Mouse (Mus musculus) ES-Bruce4 (cell line): ENCODE results near the gene Cel. TPM values are rescaled to one million over a fixed set of nuclear protein-coding genes. Genes with fewer than 3 reads are reported as not detected.

Source experiments
- H3K27ac ChIP-seq: 2 replicates; pipeline ENCODE4 v1.5.1; 2012; ENCODE audit warnings: low read length, inconsistent platforms; ENCODE audit not compliant: insufficient read depth
- H3K27me3 ChIP-seq: 2 replicates; pipeline ENCODE4 v1.6.1; 2012; ENCODE audit warnings: mild to moderate bottlenecking, low read length, inconsistent platforms; ENCODE audit not compliant: control insufficient read depth, poor library complexity, insufficient read depth, severe bottlenecking
- H3K36me3 ChIP-seq: 2 replicates; pipeline ENCODE4 v1.6.1; 2012; ENCODE audit warnings: inconsistent platforms, mild to moderate bottlenecking, low read length, moderate library complexity; ENCODE audit not compliant: control insufficient read depth, poor library complexity, insufficient read depth, severe bottlenecking
- H3K4me1 ChIP-seq: one replicate; pipeline ENCODE4 v1.8.1; 2011; ENCODE audit warnings: low read length; ENCODE audit not compliant: control insufficient read depth, insufficient read depth
- H3K4me3 ChIP-seq: 2 replicates; pipeline ENCODE4 v1.5.1; 2011; ENCODE audit warnings: low read depth, mild to moderate bottlenecking, low read length
- H3K9ac ChIP-seq: 2 replicates; pipeline ENCODE4 v1.6.1; 2012; ENCODE audit warnings: low read depth, mild to moderate bottlenecking, inconsistent platforms; ENCODE audit not compliant: poor library complexity, severe bottlenecking
- H3K9me3 ChIP-seq: replicated peaks from 2 replicates; pipeline ENCODE4 v1.6.1; 2012; ENCODE audit warnings: mild to moderate bottlenecking, low read length, inconsistent platforms; ENCODE audit not compliant: control insufficient read depth, poor library complexity, insufficient read depth, severe bottlenecking
- CTCF ChIP-seq: IDR thresholded peaks from one replicate; pipeline ENCODE4 v1.8.1; 2011; ENCODE audit warnings: low read depth, low read length
- EP300 ChIP-seq: IDR thresholded peaks from 2 replicates; pipeline ENCODE4 v1.6.1; 2011; ENCODE audit warnings: low read depth, low read length; ENCODE audit not compliant: insufficient read depth
- POLR2A ChIP-seq: IDR thresholded peaks from one replicate; pipeline ENCODE4 v1.8.1; 2011; ENCODE audit warnings: low read length; ENCODE audit not compliant: insufficient read depth
- polyA plus RNA-seq: library from polyadenylated mRNA; stranded (reverse); fragments of >200 nt; gene quantifications from 2 replicates; pipeline ENCODE4 v1.2.4, GENCODE M21; 2011; ENCODE audit warnings: low read depth; ENCODE audit not compliant: missing spikeins, insufficient read depth, insufficient read length

Gene Cel
- polyA plus RNA-seq, 1 experiment, result not detected

DNA sequence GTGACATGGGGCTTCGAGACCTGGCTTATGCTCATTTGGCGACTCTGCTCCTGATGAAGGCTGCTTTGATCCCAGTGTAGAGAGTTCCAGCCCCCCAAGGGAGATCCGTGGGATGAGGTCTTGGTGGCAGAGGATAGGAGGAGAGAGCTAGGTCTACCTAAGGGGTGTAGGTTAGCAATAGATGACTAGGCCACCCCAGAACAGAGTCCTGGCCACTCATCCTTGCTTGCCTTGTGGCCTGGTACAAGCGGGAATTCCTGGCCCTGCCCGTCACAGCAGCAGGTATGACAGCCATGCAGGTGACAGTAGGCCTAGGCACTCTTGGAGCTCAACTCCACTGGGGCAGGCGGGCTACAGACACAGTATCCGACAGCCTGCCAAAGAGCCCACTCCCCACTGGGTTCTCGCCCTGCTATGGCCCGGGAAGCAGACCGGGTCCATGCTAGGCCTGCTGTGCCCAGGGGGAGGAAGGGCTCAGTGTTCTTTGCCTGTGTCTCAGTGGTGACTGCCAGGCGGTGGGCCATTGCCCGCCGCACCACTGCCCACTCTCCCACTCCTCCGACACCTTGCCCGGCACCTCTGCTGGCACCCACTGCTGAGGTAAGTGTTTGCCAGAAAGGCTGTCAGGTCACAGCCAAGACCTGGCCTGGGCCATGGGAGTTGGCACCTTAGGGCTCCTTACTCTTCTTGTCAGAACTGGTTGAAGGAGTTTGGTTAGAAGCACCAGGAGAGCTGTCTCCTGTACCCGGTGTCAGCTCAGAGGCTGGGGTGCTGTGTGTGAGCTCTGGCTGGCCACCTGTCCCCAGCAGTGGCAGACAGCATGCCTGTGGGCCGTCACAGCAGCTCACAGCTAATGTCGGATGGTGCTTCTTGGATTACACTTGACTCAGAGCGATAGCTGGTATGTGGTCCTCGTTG, 35.5 kb downstream of the Cel start:
- no peak for TF ChIP-seq POLR2A
- TF ChIP-seq EP300, result no peak
- TF ChIP-seq CTCF, result no peak
- Histone ChIP-seq H3K4me1 (no peaks in the 10 kb centered on the region), H3K27ac (no peak overlapping the region), H3K36me3 (no peaks in the 10 kb centered on the region), H3K27me3 (no peaks in the 10 kb centered on the region), H3K9me3 (no peaks in the 10 kb centered on the region), H3K4me3 (no peak overlapping the region), H3K9ac (no peak overlapping the region)

DNA sequence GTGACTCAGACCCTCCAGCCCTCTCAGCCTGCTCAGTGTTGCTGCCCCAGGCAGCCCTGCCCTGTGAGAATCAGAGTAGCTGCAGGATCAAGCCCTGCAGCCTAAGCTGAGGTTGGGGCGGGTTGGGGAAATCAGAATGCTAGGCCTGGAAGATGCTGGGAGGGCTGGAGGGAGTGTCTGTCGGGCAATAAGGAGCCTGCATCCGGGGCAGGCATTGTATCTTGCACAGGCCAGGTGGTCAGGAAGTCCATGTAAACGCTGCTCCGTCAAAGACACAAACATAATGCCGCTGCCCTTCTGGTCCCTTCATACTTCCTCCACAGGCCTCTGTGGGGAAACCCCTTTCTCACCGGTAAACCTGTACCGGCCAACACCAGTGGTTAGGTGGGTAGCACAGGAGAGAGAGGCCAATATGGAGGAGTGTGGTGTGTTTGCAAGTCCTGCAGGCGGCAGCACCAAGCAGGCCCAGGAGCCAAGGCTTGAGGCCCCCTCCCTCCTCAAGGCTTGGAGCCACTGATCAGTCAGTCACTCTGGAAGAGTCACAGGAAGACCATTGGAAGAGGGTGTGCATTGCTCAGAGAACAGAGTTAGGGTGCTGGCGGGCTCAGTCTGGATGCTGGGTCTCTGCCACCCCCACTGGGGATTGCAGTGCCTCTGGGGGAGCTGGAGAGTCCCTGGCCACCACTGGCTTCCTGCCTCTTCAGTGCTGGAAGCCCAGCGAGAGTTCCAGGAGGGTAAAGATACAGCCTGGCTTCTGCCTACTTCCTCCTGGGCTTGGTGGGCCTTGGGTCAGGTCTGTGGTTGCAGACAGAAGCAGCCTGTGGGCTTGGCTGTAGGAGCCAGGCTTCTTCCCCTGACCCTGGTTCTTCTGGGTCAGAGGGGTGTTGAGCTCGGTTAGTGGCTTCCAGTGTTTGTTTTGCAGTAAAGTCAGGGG, 37.0 kb downstream of the Cel start:
- Histone ChIP-seq H3K9ac (no peak overlapping the region), H3K4me1 (no peaks in the 10 kb centered on the region), H3K9me3 (no peaks in the 10 kb centered on the region), H3K27me3 (no peaks in the 10 kb centered on the region), H3K27ac (0 out of 2 replicates have a peak overlapping the region, but pooled peaks have one; percentile 10), H3K4me3 (no peak overlapping the region), H3K36me3 (no peaks in the 10 kb centered on the region)
- no peak for TF ChIP-seq POLR2A
- TF ChIP-seq CTCF, result peak; percentile 32
- TF ChIP-seq EP300, result 0 out of 2 replicates have a peak, but pooled peaks have one; percentile 51

DNA sequence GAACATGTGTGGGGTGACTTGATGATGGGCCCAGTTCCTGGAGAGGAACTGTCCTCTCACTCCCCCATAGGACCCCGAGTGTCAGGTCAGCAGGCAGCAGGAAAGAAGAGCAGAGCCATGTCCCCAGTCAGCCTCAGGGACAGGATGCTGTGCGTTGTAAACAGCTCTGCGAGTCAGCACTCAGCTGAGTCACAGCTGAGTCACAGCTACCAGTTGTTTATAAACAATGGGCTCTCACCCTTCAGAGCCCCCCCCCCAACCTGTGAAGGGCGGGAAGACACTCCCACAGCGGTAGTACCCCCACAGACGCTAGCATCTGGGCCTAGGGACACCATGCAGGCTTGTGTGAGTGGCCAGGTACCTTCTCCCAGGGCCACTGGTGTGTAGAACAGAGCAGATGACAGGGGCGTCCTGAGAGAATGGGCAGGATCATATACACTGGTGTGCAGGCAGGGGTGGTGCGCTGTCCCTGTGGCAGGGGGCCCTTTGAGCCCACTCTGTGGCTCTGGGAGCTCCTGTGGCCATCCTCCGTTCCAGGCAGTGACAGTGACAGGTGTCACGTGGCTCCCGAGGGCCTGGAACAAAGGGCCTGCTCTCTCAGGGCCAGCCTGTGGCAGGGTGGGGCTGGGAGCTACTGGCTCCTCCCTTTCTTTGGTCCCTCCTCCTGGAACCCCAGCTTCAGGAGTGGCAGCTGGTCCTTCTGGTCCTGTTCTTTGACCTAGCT, 37.8 kb downstream of the Cel start:
- peaks cover 1% of the 10 kb centered on the region for H3K4me1 ChIP-seq
- no peak overlapping the region for H3K9ac ChIP-seq
- TF ChIP-seq POLR2A (no peak), EP300 (peak; percentile 44; the same call in 1 of the 2 replicates), CTCF (no peak)
- H3K9me3 ChIP-seq, result no peaks in the 10 kb centered on the region
- H3K36me3 ChIP-seq, result no peaks in the 10 kb centered on the region
- no peak overlapping the region for H3K27ac ChIP-seq
- H3K27me3 ChIP-seq, result no peaks in the 10 kb centered on the region
- no peak overlapping the region for H3K4me3 ChIP-seq

DNA sequence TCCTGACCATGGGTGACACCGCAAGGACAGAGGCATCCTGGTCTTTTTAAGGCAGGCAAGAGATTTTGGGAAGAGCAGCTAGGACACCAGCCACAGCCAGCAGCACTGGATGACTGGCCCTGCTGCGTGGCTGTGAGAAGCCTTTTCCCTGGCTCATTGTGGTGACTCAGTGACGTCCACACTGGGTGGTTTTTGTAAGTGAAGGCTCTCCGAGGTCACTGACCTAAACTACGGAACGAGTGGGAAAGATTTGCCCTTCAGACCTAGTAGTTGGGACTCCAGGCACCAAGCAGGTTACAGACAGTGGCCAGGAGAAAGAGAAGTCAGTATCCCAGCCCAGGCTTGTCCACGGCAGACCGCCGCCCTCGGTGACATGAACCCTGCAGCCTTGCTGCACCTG, 38.8 kb downstream of the Cel start:
- peaks cover 2% of the 10 kb centered on the region for H3K4me1 ChIP-seq
- no peak for TF ChIP-seq POLR2A
- no peak for TF ChIP-seq CTCF
- TF ChIP-seq EP300, result no peak
- no peaks in the 10 kb centered on the region for H3K27me3 ChIP-seq
- H3K27ac ChIP-seq, result 0 out of 2 replicates have a peak overlapping the region, but pooled peaks have one; percentile 5
- H3K9ac ChIP-seq, result no peak overlapping the region
- no peaks in the 10 kb centered on the region for H3K36me3 ChIP-seq
- no peaks in the 10 kb centered on the region for H3K9me3 ChIP-seq
- H3K4me3 ChIP-seq, result no peak overlapping the region

DNA sequence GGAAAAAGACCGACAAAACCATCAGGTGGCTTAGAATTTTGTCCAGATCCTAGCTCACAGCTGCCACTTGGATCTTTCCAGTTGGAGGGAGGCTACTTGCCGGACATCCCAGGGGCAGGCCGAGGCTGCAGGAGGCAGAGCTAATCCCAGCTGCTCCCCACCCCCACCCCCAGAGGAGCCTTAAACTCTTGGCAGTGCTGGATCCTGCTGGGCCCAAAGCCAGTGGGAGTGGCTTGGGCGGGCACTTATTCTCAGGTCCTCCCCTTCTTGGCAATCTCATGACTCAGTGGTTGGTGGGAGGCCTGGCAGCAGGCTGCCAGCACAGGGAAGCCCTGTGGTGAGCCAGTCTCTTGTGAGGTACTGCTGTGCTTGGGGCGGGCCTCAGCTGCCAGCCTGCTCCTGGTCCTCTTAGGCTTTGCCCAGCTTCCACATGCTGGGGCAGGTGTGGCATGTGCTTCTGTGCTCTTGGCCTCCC, 39.5 kb downstream of the Cel start:
- Histone ChIP-seq H3K27ac (no peak overlapping the region), H3K9ac (no peak overlapping the region), H3K27me3 (no peaks in the 10 kb centered on the region), H3K36me3 (no peaks in the 10 kb centered on the region), H3K4me3 (no peak overlapping the region), H3K4me1 (peaks cover 4% of the 10 kb centered on the region), H3K9me3 (no peaks in the 10 kb centered on the region)
- TF ChIP-seq EP300 (0 out of 2 replicates have a peak, but pooled peaks have one; percentile 6), POLR2A (no peak), CTCF (no peak)
